Mouse (Mus musculus): ENCODE results near the gene Lst1.

DNA sequence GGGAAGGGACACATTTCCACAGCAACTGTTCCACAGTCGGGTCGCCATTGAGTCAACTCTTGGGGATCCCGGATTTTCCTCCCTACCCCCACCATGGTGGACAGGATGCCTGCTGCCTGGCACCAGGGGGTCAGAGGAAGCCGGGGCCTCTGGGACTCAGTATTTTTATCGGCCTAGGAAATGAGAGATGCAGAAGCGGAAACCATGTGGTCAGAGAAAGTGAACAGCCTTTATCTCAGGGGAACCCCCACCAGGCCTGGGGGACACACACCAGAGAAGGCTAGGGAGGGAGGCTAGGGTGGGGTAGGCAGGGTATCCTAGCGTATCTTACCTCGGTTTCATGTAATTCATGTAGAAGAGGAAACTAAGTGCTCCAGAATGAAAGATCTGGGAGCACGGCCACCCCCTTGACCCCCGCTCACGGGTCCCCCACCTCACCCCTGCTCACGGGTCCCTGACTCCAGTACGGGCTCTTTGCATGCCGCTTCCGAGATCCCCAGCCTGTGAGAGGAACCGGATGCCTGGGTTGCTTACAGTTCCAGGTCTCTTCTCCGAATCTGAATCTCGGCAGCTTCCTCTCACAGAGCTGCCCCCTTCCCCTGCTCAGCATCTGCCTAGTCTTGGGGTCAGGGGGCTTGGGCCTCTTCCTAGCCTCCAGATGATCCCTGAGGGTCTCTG lies 30.4 kb upstream of the Lst1 start:
- TF ChIP-seq CTCF (IDR thresholded peaks at IDR 0.05; ENCODE audit: extremely low read depth, insufficient read depth, low read length) (no peak), POLR2A (IDR thresholded peaks at IDR 0.05; ENCODE audit: extremely low read depth, insufficient read depth, low read length) (no peak)

Measured in cortical plate, adult 2 months (tissue).